ENCODE assay signal across 11 mouse cellular contexts in genomic region chr2:164513389-164513788, GRCm38 (mm10). TPM values are rescaled to one million over a fixed set of nuclear protein-coding genes. Genes with fewer than 3 reads are reported as not detected.
DNase-seq lines count a peak whose midpoint lies in the region; ATAC-seq and TF ChIP-seq lines count a peak whose summit lies in the region.
"Had no signal": no experiment of that assay in that cellular context is flagged by ENCODE, and none has a peak within 500 bp of the region (broad histone marks: within the 10 kb centered on the region; RNA-seq: fewer than 3 reads in every experiment).

No protein-coding gene starts in this region.

- intact Hi-C loops in gastrocnemius, adult 2 months (cut with DNase I), result no loop called here

- no peak overlapping the region for H3K9ac ChIP-seq in heart, embryonic 14.5 days (ENCODE audit: low read length)
- H3K9ac ChIP-seq in lung, embryonic 16.5 days (ENCODE audit: low read length), result no peak overlapping the region
- H3K9ac ChIP-seq: limb, embryonic 13.5 days had no signal

- WGBS in heart, embryonic 14.5 days, result 58% methylated on average over 8 of the region's 8 CpGs
- WGBS in lung, embryonic 16.5 days, result 56% methylated on average over 8 of the region's 8 CpGs
- 65% methylated on average over 8 of the region's 8 CpGs for WGBS in cerebellum, adult 2 months

- peak; percentile 52 for ATAC-seq in heart, embryonic 14.5 days (ENCODE audit: insufficient number of reproducible peaks, insufficient read depth, low FRiP score, low read depth)
- peak; percentile 57 for ATAC-seq in lung, embryonic 16.5 days (ENCODE audit: low read depth)
- no peak for ATAC-seq in megakaryocyte progenitor cell, adult 5-6 weeks (replicated peaks; ENCODE audit: poor library complexity)
- ATAC-seq in granulocyte monocyte progenitor cell, adult 5-6 weeks (replicated peaks; ENCODE audit: poor library complexity, severe bottlenecking), result no peak

- DNase-seq in gastrocnemius, adult 2 months, result no peak
- DNase-seq in gastrocnemius, postnatal 4 days (ENCODE audit: low spot score in 2 of 2), result no peak
- peak; percentile 81 for DNase-seq in adrenal gland, adult 2 months
- no peak for DNase-seq in cerebellum, adult 2 months
- DNase-seq: cerebellum, postnatal 25 days had no signal

- H3K4me1 ChIP-seq in heart, embryonic 14.5 days (ENCODE audit: control insufficient read depth in 2 of 2, insufficient read depth in 2 of 2, low read length in 2 of 2), result peaks cover 6% of the 10 kb centered on the region in 2 experiments; a peak in 3 of 4 replicates
- H3K4me1 ChIP-seq in lung, embryonic 16.5 days (replicated peaks; ENCODE audit: control insufficient read depth, insufficient read depth, low read length), result peaks cover 2% of the 10 kb centered on the region
- H3K4me1 ChIP-seq in cerebellum, adult 2 months (ENCODE audit: control insufficient read depth, insufficient read depth, low read length), result no peaks in the 10 kb centered on the region

- H3K36me3 ChIP-seq in heart, embryonic 14.5 days (ENCODE audit: control insufficient read depth, insufficient read depth, low read length), result no peaks in the 10 kb centered on the region
- no peaks in the 10 kb centered on the region for H3K36me3 ChIP-seq in lung, embryonic 16.5 days (ENCODE audit: control insufficient read depth, insufficient read depth, low read length)

- no peaks in the 10 kb centered on the region for H3K27me3 ChIP-seq in heart, embryonic 14.5 days (ENCODE audit: control insufficient read depth, insufficient read depth, low read length)
- no peaks in the 10 kb centered on the region for H3K27me3 ChIP-seq in lung, embryonic 16.5 days (ENCODE audit: control insufficient read depth, insufficient read depth, low read depth, low read length)
- no peaks in the 10 kb centered on the region for H3K27me3 ChIP-seq in cerebellum, adult 2 months (ENCODE audit: control insufficient read depth, insufficient read depth, low read length)
- H3K27me3 ChIP-seq: limb, embryonic 13.5 days had no signal

- no peak overlapping the region for H3K4me3 ChIP-seq in gastrocnemius, adult 2 months
- H3K4me3 ChIP-seq in heart, embryonic 14.5 days (ENCODE audit: control insufficient read depth in 1 of 2, insufficient read depth in 1 of 2, low read depth in 1 of 2, low read length in 2 of 2), result no peak overlapping the region
- H3K4me3 ChIP-seq in lung, embryonic 16.5 days (ENCODE audit: low read length), result no peak overlapping the region
- no peak overlapping the region for H3K4me3 ChIP-seq in cerebellum, adult 2 months (replicated peaks; ENCODE audit: insufficient read depth, low read depth, low read length)
- H3K4me3 ChIP-seq: limb, embryonic 13.5 days had no signal

- TF ChIP-seq CTCF in gastrocnemius, adult 2 months (IDR thresholded peaks at IDR 0.05), result no peak
- no peak for TF ChIP-seq CTCF in cerebellum, adult 2 months (IDR thresholded peaks at IDR 0.05; ENCODE audit: borderline replicate concordance, insufficient read depth, low read depth, low read length)

- H3K27ac ChIP-seq in gastrocnemius, adult 2 months, result peak overlapping the region; percentile 79
- peak overlapping the region; percentile 62 to 72; a peak in 3 of 4 replicates for H3K27ac ChIP-seq in heart, embryonic 14.5 days (replicated peaks in 1 of 2; ENCODE audit: control insufficient read depth in 1 of 2, insufficient read depth in 1 of 2, low read depth in 2 of 2, low read length in 2 of 2)
- H3K27ac ChIP-seq in lung, embryonic 16.5 days (ENCODE audit: low read length), result peak overlapping the region; percentile 47; the same call in 1 of the 2 replicates
- no peak overlapping the region for H3K27ac ChIP-seq in cerebellum, adult 2 months (ENCODE audit: insufficient read depth, low read length)
- H3K27ac ChIP-seq: limb, embryonic 13.5 days had no signal

- no peak for TF ChIP-seq POLR2A in cerebellum, adult 2 months (IDR thresholded peaks at IDR 0.05; ENCODE audit: borderline replicate concordance, insufficient read depth, low read length)

- H3K9me3 ChIP-seq in heart, embryonic 14.5 days (ENCODE audit: control insufficient read depth, low read length), result no peaks in the 10 kb centered on the region
- H3K9me3 ChIP-seq in lung, embryonic 16.5 days (ENCODE audit: control insufficient read depth, low read length), result 0 out of 2 replicates have a peak, but pooled peaks cover 3% of the 10 kb centered on the region

- no peak overlapping the region for H3K4me2 ChIP-seq in heart, embryonic 14.5 days (ENCODE audit: low read length)
- no peak overlapping the region for H3K4me2 ChIP-seq in lung, embryonic 16.5 days (ENCODE audit: low read depth, low read length)
- H3K4me2 ChIP-seq: limb, embryonic 13.5 days had no signal

RNA-seq across cellular contexts. Expression of gene Pigt, which starts 16.1 kb away (rescaled TPM):
- 10 to 100 TPM; 27.2 to 33.5 TPM for total RNA-seq in gastrocnemius, adult 2 months (2021)
- total RNA-seq in gastrocnemius, postnatal 4 days (2021), result 10 to 100 TPM; 66.5 to 66.8 TPM
- total RNA-seq in adrenal gland, adult 2 months (2021), result 10 to 100 TPM; 72.7 to 98.8 TPM
- 216 and 218 TPM in 2 replicates for polyA plus RNA-seq in adrenal gland, adult 2 months (2012; rRNA removed)
- 58.8 and 64.3 TPM in 2 replicates for polyA plus RNA-seq in heart, embryonic 14.5 days (2014; fragmentation: Nextera tagmentation; extraction: Ambion mirVana)
- 62.0 and 63.2 TPM in 2 replicates for polyA plus RNA-seq in lung, embryonic 16.5 days (2015; fragmentation: Nextera tagmentation; extraction: Ambion mirVana)
- 75.1 and 80.0 TPM in 2 replicates for total RNA-seq in megakaryocyte progenitor cell, adult 5-6 weeks (2015)
- 34.3 and 42.0 TPM in 2 replicates for total RNA-seq in megakaryocyte progenitor cell, adult 5-6 weeks (2017)
- 103 and 109 TPM in 2 replicates for polyA plus RNA-seq in cerebellum, adult 2 months (2012; rRNA removed)
- 97.1 and 103 TPM in 2 replicates for total RNA-seq in granulocyte monocyte progenitor cell, adult 5-6 weeks (2014; fragmentation: Nextera tagmentation)
- total RNA-seq in granulocyte monocyte progenitor cell, adult 5-6 weeks (2017), result 27.2 and 27.5 TPM in 2 replicates

RNA-seq across cellular contexts. Expression of gene Dbndd2, which starts 27.5 kb away (rescaled TPM):
- total RNA-seq in gastrocnemius, adult 2 months (2021), result 10 to 100 TPM; 12.9 to 25.5 TPM
- total RNA-seq in gastrocnemius, postnatal 4 days (2021), result 10 to 100 TPM; 13.5 to 15.7 TPM
- 1 to 10 TPM; 5.5 to 7.0 TPM for total RNA-seq in adrenal gland, adult 2 months (2021)
- polyA plus RNA-seq in adrenal gland, adult 2 months (2012; rRNA removed), result 20.8 and 30.7 TPM in 2 replicates
- 13.1 and 21.3 TPM in 2 replicates for polyA plus RNA-seq in heart, embryonic 14.5 days (2014; fragmentation: Nextera tagmentation; extraction: Ambion mirVana)
- 13.0 and 23.4 TPM in 2 replicates for polyA plus RNA-seq in lung, embryonic 16.5 days (2015; fragmentation: Nextera tagmentation; extraction: Ambion mirVana)
- 1.1 and 2.7 TPM in 2 replicates for total RNA-seq in megakaryocyte progenitor cell, adult 5-6 weeks (2015)
- 0.04 and 0.47 TPM in 2 replicates for total RNA-seq in megakaryocyte progenitor cell, adult 5-6 weeks (2017)
- polyA plus RNA-seq in cerebellum, adult 2 months (2012; rRNA removed), result 428 and 462 TPM in 2 replicates
- 5.6 TPM in 1 of 2 replicates, not detected in the other for total RNA-seq in granulocyte monocyte progenitor cell, adult 5-6 weeks (2014; fragmentation: Nextera tagmentation)
- total RNA-seq in granulocyte monocyte progenitor cell, adult 5-6 weeks (2017), result 0.46 and 0.95 TPM in 2 replicates

RNA-seq across cellular contexts. Expression of gene Trp53tg5, which starts 39.9 kb away (rescaled TPM):
- not detected for total RNA-seq in gastrocnemius, adult 2 months (2021)
- total RNA-seq in gastrocnemius, postnatal 4 days (2021), result not detected
- total RNA-seq in adrenal gland, adult 2 months (2021), result not detected
- polyA plus RNA-seq in adrenal gland, adult 2 months (2012; rRNA removed), result not detected in 2 replicates
- polyA plus RNA-seq in heart, embryonic 14.5 days (2014; fragmentation: Nextera tagmentation; extraction: Ambion mirVana), result not detected in 2 replicates
- polyA plus RNA-seq in lung, embryonic 16.5 days (2015; fragmentation: Nextera tagmentation; extraction: Ambion mirVana), result not detected in 2 replicates
- not detected in 2 replicates for total RNA-seq in megakaryocyte progenitor cell, adult 5-6 weeks (2015)
- not detected in 2 replicates for total RNA-seq in megakaryocyte progenitor cell, adult 5-6 weeks (2017)
- polyA plus RNA-seq in cerebellum, adult 2 months (2012; rRNA removed), result not detected in 2 replicates
- total RNA-seq in granulocyte monocyte progenitor cell, adult 5-6 weeks (2014; fragmentation: Nextera tagmentation), result not detected in 2 replicates
- not detected in 2 replicates for total RNA-seq in granulocyte monocyte progenitor cell, adult 5-6 weeks (2017)
- polyA plus RNA-seq: large intestine, adult 2 months; limb, embryonic 13.5 days had no signal

RNA-seq across cellular contexts. Expression of gene Wfdc2, which starts 48.8 kb away (rescaled TPM):
- not detected for total RNA-seq in gastrocnemius, adult 2 months (2021)
- total RNA-seq in gastrocnemius, postnatal 4 days (2021), result 1 to 10 TPM in 1 of 2 experiments, not detected in 1; 1.3 TPM
- not detected for total RNA-seq in adrenal gland, adult 2 months (2021)
- 0.51 and 0.73 TPM in 2 replicates for polyA plus RNA-seq in adrenal gland, adult 2 months (2012; rRNA removed)
- 1.3 and 6.2 TPM in 2 replicates for polyA plus RNA-seq in heart, embryonic 14.5 days (2014; fragmentation: Nextera tagmentation; extraction: Ambion mirVana)
- polyA plus RNA-seq in lung, embryonic 16.5 days (2015; fragmentation: Nextera tagmentation; extraction: Ambion mirVana), result 486 and 558 TPM in 2 replicates
- total RNA-seq in megakaryocyte progenitor cell, adult 5-6 weeks (2015), result not detected in 2 replicates
- 1.8 TPM in 1 of 2 replicates, not detected in the other for total RNA-seq in megakaryocyte progenitor cell, adult 5-6 weeks (2017)
- polyA plus RNA-seq in cerebellum, adult 2 months (2012; rRNA removed), result 0.87 and 2.1 TPM in 2 replicates
- total RNA-seq in granulocyte monocyte progenitor cell, adult 5-6 weeks (2014; fragmentation: Nextera tagmentation), result not detected in 2 replicates
- not detected in 2 replicates for total RNA-seq in granulocyte monocyte progenitor cell, adult 5-6 weeks (2017)

RNA-seq across cellular contexts. Expression of gene Gm20458, which starts 52.6 kb away (rescaled TPM):
- total RNA-seq in gastrocnemius, adult 2 months (2021), result 1 to 10 TPM; 7.6 to 9.4 TPM
- total RNA-seq in gastrocnemius, postnatal 4 days (2021), result 1 to 10 TPM in 1 of 2 experiments, under 1 TPM in 1; 0.96 to 1.9 TPM
- total RNA-seq in adrenal gland, adult 2 months (2021), result 1 to 10 TPM; 3.9 to 9.6 TPM
- 9.6 and 18.9 TPM in 2 replicates for polyA plus RNA-seq in adrenal gland, adult 2 months (2012; rRNA removed)
- 8.0 and 16.3 TPM in 2 replicates for polyA plus RNA-seq in heart, embryonic 14.5 days (2014; fragmentation: Nextera tagmentation; extraction: Ambion mirVana)
- 7.9 and 15.2 TPM in 2 replicates for polyA plus RNA-seq in lung, embryonic 16.5 days (2015; fragmentation: Nextera tagmentation; extraction: Ambion mirVana)
- total RNA-seq in megakaryocyte progenitor cell, adult 5-6 weeks (2015), result not detected in 2 replicates
- total RNA-seq in megakaryocyte progenitor cell, adult 5-6 weeks (2017), result not detected in 2 replicates
- polyA plus RNA-seq in cerebellum, adult 2 months (2012; rRNA removed), result 16.7 and 21.0 TPM in 2 replicates
- total RNA-seq in granulocyte monocyte progenitor cell, adult 5-6 weeks (2014; fragmentation: Nextera tagmentation), result not detected in 2 replicates
- total RNA-seq in granulocyte monocyte progenitor cell, adult 5-6 weeks (2017), result not detected in 2 replicates

Comparison
In these comparisons a context has a peak if more than half of its experiments do, and no peak if none do; other contexts are left out.
1. ATAC-seq: peak in heart, embryonic 14.5 days (single experiment) and lung, embryonic 16.5 days (single experiment); none in megakaryocyte progenitor cell, adult 5-6 weeks (single experiment) and granulocyte monocyte progenitor cell, adult 5-6 weeks (single experiment).